Mouse (Mus musculus): Measurements from ENCODE around the gene Gtpbp1. TPM values are rescaled to one million over a fixed set of nuclear protein-coding genes. Genes with fewer than 3 reads are reported as not detected.

Gene Gtpbp1
- polyA plus RNA-seq, 1 experiment, result not detected

DNA sequence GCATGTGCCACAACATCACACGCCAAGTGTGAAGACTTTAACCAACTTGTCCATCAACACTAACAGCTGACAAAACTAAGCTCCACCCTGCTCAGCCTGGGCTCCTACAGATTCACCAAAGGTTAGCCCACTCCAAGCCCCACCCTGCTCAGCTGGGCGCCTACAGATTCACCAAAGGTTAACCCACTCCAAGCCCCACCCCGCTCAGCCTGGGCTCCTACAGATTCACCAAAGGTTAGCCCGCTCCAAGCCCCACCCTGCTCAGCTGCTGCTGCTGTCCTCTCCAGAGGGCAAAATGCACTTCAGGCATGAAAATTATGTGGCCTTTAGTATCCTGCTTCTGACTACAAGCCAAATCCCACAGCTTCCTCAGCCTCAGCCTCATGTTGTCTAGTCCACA, 8.7 kb upstream of the Gtpbp1 start:
- Histone ChIP-seq H3K4me1 (ENCODE audit: control insufficient read depth, insufficient read depth, low read length) (peaks cover 17% of the 10 kb centered on the region), H3K4me3 (ENCODE audit: insufficient read depth, low read depth, low read length) (no peak overlapping the region), H3K27ac (ENCODE audit: insufficient read depth, low read depth, low read length) (no peak overlapping the region)
- TF ChIP-seq POLR2A (IDR thresholded peaks at IDR 0.05; ENCODE audit: insufficient read depth, low read depth, low read length) (no peak), CTCF (IDR thresholded peaks at IDR 0.05; ENCODE audit: insufficient read depth, low read depth, low read length) (no peak)
- WGBS, result 94% methylated on average over 4 of the region's 4 CpGs

DNA sequence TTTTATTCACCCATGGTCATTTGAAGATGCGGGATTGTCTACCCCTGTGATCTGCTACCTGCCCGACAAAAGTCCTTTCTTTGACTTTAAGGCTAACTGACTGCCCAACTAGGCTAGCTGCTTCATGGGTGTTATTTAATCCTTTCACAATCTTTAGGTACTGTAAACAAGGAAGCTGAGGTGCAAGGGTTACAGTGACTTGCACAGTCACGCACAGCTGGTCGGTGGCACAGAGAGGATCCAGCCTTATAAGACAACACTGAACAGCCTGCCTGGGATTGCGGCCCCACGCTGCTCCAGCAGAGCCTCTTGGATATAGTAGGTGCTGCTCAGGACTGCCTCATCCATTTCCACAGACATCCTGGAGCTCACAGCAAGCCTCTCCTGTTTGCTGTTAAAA, 7.5 kb upstream of the Gtpbp1 start:
- TF ChIP-seq POLR2A (IDR thresholded peaks at IDR 0.05; ENCODE audit: insufficient read depth, low read depth, low read length), result no peak
- no peak for TF ChIP-seq CTCF (IDR thresholded peaks at IDR 0.05; ENCODE audit: insufficient read depth, low read depth, low read length)
- no peak overlapping the region for H3K27ac ChIP-seq (ENCODE audit: insufficient read depth, low read depth, low read length)
- H3K4me3 ChIP-seq (ENCODE audit: insufficient read depth, low read depth, low read length), result no peak overlapping the region
- H3K4me1 ChIP-seq (ENCODE audit: control insufficient read depth, insufficient read depth, low read length), result peaks cover 17% of the 10 kb centered on the region
- WGBS, result 59% methylated on average over 6 of the region's 6 CpGs

DNA sequence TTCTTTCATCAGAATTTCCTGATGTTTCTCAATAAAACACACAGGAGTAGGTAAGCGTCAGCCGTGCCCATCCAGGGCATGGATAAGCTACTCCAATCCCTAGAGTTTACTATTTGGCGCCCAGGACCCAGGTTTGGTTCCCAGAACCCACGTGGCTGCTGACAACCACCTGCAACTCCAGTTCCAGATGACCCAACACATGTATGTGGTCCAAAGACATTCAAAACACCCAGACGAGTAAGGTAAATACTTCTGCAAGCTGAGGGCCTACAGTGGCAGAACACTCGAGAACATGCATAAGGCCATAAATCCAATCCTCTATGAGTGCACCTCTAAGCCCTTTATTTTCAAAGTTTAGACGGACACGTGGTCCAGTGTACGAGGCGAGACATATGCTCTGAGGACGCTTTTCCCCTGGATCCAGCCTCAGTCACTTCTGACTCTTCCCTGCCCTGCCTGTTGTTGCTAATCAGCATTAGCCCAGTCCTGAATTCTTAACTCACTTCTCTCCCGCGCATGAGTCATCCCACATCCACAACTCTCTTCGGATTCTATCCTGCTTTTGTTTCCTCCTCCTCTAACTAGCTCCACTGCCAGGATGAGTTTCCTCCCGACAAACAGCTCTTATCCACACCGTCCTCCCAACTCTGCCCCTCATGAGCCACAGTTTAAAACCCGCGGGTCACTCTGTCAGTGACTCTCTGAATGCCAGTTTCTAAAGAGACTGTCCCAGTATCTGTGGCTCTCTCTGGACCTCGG, 6.8 kb upstream of the Gtpbp1 start:
- peaks cover 17% of the 10 kb centered on the region for H3K4me1 ChIP-seq (ENCODE audit: control insufficient read depth, insufficient read depth, low read length)
- H3K27ac ChIP-seq (ENCODE audit: insufficient read depth, low read depth, low read length), result no peak overlapping the region
- peak overlapping the region; percentile 42 for H3K4me3 ChIP-seq (ENCODE audit: insufficient read depth, low read depth, low read length)
- 37% methylated on average over 19 of the region's 19 CpGs for WGBS
- TF ChIP-seq CTCF (IDR thresholded peaks at IDR 0.05; ENCODE audit: insufficient read depth, low read depth, low read length), result no peak

DNA sequence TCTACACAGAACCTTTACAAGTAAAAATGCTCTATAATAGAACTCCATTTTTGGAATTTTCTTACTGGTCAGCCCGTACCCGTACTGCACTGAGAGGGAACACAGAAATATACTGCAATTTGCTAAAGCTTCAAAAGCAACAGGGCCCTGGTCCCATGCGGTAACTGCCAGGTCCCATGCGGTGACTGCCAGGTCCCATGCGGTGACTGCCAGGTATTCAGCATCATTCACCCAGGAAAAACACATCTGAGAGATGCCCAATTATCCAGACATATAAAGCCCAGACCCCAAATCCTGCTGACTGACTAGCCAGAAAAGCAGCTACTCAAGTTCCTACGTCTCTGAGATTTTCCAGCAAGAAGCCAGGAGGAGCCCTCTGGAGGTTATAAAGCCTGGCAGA, 6.0 kb upstream of the Gtpbp1 start:
- Histone ChIP-seq H3K4me1 (ENCODE audit: control insufficient read depth, insufficient read depth, low read length) (peaks cover 17% of the 10 kb centered on the region), H3K4me3 (ENCODE audit: insufficient read depth, low read depth, low read length) (peak overlapping the region; percentile 42), H3K27ac (ENCODE audit: insufficient read depth, low read depth, low read length) (no peak overlapping the region)
- WGBS, result 29% methylated on average over 6 of the region's 6 CpGs
- TF ChIP-seq CTCF (IDR thresholded peaks at IDR 0.05; ENCODE audit: insufficient read depth, low read depth, low read length) (no peak), POLR2A (IDR thresholded peaks at IDR 0.05; ENCODE audit: insufficient read depth, low read depth, low read length) (no peak)

DNA sequence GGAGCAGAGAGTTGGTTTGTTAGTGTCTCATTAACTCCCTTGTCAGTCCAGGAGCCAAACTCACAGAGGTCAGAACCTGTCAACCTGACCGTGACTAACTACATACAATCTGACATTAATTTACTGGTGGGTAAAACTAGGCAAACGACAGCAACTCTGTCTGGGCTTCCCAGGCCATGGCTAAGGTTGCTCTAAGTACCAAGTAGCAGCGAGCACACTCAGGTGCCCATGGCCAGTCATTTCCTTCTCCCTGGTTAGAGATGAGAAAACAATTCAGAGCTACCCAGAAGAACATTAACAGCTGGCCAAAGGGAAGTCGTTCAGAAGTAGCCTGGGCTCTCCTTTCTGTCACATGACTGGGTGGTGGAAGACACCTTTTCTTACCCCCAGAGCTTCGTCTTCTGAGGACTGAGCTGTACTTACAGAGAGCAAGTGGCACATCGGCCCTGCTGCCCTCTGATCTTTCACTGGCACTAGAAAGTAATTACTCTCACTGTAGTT, 5.5 kb upstream of the Gtpbp1 start:
- Histone ChIP-seq H3K4me1 (ENCODE audit: control insufficient read depth, insufficient read depth, low read length) (peaks cover 17% of the 10 kb centered on the region), H3K27ac (ENCODE audit: insufficient read depth, low read depth, low read length) (no peak overlapping the region), H3K4me3 (ENCODE audit: insufficient read depth, low read depth, low read length) (peak overlapping the region; percentile 42)
- TF ChIP-seq POLR2A (IDR thresholded peaks at IDR 0.05; ENCODE audit: insufficient read depth, low read depth, low read length) (no peak), CTCF (IDR thresholded peaks at IDR 0.05; ENCODE audit: insufficient read depth, low read depth, low read length) (no peak)
- whole genome bisulfite sequencing, result 13% methylated on average over 6 of the region's 6 CpGs

DNA sequence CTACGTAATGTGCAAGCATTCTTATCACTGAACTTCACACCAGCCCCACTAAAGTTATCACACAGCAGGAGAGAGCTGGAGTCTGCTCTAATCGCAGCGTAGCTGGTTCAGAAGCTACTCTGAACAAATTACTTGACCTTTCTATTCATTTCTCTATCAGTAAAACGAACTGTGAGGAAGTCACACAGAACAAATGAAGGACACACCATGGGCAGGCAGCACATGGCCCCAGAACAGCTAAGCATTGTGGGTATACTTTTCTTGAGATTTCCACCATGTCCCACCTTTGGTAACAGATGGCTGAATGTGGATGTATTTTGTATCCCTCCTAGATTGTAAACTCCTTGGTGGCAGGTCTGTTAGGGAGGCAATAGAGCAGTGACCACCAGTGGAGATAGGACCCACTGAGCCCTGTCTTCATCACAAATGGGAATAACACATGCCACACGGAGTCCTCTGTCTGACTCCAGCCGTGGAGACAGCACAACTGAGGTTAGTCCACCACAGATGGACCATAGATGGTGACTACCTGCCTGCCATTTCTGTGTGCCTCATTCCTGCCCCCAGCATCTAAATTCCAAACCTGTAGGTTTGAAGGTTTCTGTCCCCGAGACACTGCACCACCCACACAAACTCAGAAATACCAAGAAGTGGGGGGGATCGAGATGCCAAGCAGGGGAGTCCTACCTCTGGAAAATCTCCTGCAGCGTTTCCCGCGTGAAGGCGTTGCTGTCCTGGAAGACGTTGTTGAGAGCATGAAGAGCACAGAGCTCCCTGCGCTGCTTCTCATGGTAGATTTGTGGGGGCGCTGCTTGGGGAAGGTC, 4.4 kb upstream of the Gtpbp1 start:
- TF ChIP-seq CTCF (IDR thresholded peaks at IDR 0.05; ENCODE audit: insufficient read depth, low read depth, low read length) (no peak), POLR2A (IDR thresholded peaks at IDR 0.05; ENCODE audit: insufficient read depth, low read depth, low read length) (no peak)
- peak overlapping the region; percentile 80 for H3K4me3 ChIP-seq (ENCODE audit: insufficient read depth, low read depth, low read length)
- no peak overlapping the region for H3K27ac ChIP-seq (ENCODE audit: insufficient read depth, low read depth, low read length)
- H3K4me1 ChIP-seq (ENCODE audit: control insufficient read depth, insufficient read depth, low read length), result peaks cover 16% of the 10 kb centered on the region
- WGBS, result 4% methylated on average over 15 of the region's 15 CpGs

DNA sequence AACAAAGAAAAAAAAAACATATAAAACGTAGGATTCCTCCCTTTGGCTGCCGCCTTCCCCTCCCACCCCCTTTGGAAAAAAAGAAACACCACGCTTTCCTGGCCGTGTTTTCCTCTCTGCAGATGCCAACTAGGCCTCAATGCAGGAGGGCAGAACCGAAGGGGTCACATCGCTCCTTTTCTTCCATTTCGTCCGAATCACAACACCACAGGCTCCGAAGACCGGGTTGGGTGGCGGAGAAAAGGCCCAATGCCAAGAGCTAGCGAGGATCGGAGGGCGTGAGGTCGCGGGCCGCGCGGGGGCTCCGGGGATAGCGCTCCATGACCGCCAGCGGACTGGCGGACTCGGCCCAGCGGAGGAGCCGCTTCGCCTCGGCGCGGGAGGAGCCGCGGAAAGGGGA, 3.5 kb upstream of the Gtpbp1 start:
- WGBS, result under 1% methylated on average over 33 of the region's 33 CpGs
- peak overlapping the region; percentile 87 for H3K27ac ChIP-seq (ENCODE audit: insufficient read depth, low read depth, low read length)
- H3K4me1 ChIP-seq (ENCODE audit: control insufficient read depth, insufficient read depth, low read length), result peaks cover 17% of the 10 kb centered on the region
- TF ChIP-seq POLR2A (IDR thresholded peaks at IDR 0.05; ENCODE audit: insufficient read depth, low read depth, low read length) (no peak), CTCF (IDR thresholded peaks at IDR 0.05; ENCODE audit: insufficient read depth, low read depth, low read length) (no peak)
- peak overlapping the region; percentile 80 for H3K4me3 ChIP-seq (ENCODE audit: insufficient read depth, low read depth, low read length)

DNA sequence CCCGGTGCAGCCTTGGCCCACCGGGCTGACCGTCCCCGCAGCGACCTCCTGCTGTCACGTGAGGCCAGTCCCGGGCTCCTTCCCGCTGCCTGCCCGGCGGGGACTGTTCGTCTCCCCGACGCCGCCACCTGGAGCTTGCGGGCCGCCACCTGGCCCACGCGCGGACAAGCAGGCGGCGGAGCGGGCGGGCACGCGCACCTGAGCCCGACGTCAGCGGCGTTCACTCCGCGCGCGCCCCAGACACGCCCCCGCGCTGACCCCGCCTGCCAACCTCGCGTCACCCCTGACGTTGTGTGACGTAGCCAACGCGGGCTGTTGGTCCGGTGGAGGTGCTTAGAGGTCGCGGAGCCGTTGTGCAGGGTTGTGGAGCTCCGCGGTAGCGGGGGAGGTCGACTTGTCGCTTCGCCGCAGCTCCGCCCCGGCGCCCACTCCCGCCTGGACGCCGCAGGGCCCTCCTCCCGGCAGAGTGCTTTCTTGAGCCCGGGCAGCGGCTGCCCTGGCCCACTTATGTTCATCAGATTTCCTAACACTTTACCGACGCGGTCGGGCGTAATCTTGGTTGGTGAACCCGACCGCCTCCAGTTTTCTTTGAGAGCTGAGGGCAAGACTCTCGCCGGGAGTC, 2.9 kb upstream of the Gtpbp1 start, which contains the start of gene Josd1:
Gene Josd1, minus strand, starts transcription at position 274 of the 622 bp plus-strand sequence.
- WGBS, result under 1% methylated on average over 72 of the region's 72 CpGs
- Histone ChIP-seq H3K4me3 (ENCODE audit: insufficient read depth, low read depth, low read length) (peak within 1 kb of the TSS; percentile 80), H3K4me1 (ENCODE audit: control insufficient read depth, insufficient read depth, low read length) (peaks cover 17% of the 10 kb centered on the region), H3K27ac (ENCODE audit: insufficient read depth, low read depth, low read length) (peak within 1 kb of the TSS; percentile 87)
- TF ChIP-seq CTCF (IDR thresholded peaks at IDR 0.05; ENCODE audit: insufficient read depth, low read depth, low read length) (no peak), POLR2A (IDR thresholded peaks at IDR 0.05; ENCODE audit: insufficient read depth, low read depth, low read length) (peak; percentile 92)
